Mouse (Mus musculus): ENCODE measurements around the gene Klrb1c.
"Not testable (repeated sequence)": the region's sequence is repeated elsewhere in the genome, so short reads cannot be mapped to it uniquely, and the experiment has no call there.

Gene Klrb1c

DNA sequence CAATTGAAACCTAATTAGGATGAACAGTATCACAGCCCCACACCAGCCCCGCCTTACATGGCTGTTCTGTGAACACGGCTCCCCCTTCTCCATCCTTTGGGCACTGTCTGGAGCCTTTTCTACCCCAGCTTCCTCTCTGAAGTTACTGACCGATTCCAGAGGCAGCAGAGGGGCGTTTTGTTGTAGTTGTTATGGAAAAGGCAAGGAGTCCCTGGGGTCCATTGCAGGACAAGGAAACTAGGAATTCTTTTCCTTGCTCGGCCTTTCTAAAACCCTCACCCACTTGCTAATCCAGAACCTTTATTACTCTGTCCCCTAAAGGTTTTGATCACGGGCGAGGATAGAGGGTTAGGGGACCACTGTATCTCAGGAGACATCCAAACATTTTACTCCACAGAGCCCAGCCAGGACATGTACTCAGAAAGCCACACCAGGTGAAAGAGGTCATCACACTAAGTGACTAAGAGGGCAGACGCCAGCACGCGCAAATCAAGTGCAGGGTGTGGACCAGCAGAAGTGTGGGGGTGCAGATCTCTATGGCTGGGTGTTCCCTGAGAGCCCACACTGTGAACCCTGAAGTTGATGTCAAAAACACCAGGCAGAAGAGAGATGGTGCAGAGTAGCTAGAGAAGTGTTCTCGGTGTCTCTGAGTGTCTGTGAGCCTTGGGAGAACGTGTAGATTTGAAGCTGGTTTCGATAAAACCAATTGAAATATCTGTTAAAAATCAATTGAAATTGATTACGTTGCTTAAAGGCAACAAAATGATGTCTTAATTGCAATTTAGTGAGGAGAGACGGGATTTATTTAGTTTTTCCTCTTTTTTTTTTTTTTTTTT, 9.1 kb upstream of the Klrb1c start:
- DNase-seq (ENCODE audit: extremely low spot score): peak; percentile 42

DNA sequence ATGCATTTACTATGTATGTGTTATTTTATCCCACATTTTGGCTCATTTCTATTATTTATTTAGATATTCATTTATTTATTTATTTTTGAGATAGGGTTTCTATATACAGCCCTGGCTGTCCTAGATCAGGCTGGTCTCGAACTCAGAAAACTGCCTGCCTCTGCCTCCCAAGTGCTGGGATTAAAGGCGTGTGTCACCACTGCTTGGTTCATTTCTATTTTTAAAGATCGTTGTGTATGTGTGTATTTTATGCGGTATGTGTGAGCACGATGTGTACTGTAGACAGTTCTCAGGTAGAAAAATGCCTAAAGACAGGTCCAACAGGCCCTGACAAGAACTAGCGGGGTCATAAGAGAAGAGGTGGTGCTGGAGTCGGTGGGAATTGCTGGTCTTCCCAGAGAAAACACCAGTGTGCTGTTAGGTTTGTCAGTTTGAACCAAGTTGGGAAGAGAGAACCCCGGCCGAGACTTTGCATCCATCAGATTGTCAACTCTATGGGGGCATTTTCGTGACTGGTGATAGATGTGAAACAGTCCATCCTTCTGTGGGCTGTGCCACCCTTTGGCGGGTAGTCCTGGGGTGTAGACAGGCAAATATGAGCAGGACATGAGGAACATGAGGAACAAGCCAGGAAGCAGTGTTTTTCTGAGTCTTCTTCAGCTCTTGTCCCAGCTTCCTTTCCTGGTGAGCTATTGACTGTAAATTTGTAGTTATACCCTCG, 8.3 kb upstream of the Klrb1c start:
- no peak for DNase-seq (ENCODE audit: extremely low spot score)

DNA sequence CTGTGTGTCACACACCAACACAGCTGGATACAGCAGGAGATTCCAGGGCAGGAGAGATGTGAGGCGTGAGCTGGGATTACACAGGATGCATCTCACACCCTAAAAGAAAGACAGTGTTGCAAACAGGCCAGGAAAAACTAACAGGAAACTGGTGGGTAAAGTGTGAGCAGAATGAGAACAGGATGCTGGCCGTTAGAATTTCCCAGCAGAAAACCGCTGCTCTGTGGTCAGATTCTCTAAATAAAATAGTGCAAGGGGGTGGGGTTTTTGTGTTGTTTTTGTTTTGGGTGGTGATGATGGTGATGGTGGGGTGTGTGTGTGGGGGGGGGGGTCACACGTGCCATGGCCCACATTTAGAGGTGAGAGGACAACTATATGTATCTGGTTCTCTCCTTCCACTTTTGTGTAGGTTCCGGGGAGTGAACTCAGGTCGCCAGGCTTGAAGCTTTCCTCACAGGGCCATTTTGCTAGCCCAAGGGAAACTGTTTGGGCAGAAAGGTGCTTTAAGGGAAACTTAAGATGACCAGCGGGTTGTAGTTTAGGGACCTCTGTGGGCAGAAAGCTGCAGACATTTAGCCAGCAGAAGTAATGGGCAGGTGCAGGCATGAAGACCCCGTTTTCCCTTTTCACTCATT, 7.4 kb upstream of the Klrb1c start:
- DNase-seq (ENCODE audit: extremely low spot score): no peak

DNA sequence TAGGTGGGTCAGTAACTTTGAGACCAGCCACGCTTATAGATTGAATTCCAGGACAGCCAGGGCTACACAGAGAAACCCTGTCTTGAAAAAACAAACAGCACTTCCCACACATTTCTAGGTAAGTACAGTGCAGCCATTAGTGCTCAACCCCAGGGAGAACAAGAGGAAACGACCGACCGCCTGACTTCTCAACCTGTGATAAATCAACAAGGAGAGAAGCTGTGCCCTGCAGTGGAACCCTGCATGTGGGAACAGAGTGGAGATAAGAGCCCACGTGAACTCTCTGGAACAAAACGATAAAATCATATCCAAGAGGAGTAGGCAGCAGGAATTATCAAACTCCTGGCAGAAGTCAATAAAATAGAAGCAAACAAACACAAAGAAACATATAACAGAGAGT, 4.7 kb upstream of the Klrb1c start:
- DNase-seq (ENCODE audit: extremely low spot score): no peak

DNA sequence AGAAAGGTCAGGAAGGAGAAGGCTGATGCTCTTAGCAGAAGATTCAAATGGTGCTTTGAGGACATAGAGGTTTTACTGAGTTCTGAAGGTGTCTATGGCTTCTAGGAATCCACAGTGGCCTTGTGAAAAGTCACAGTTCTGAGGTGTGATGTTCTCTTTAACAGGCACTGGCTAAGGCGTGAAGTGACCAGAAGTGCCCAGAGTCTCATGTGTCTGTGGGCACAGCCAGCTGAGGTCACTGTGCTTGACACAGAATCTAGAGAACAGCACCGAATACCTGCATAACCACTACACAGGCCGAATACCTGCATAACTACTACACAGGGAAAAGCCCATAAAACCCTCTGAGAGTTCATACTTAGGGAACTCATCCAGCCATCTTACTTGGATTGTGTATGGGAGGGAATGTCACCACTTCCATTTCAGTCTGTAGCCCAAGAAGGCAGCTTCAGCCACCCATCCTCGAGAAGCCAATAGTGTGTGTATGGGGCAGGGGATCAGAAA, 1.5 kb upstream of the Klrb1c start:
- DNase-seq (ENCODE audit: extremely low spot score): not testable (repeated sequence)

DNA sequence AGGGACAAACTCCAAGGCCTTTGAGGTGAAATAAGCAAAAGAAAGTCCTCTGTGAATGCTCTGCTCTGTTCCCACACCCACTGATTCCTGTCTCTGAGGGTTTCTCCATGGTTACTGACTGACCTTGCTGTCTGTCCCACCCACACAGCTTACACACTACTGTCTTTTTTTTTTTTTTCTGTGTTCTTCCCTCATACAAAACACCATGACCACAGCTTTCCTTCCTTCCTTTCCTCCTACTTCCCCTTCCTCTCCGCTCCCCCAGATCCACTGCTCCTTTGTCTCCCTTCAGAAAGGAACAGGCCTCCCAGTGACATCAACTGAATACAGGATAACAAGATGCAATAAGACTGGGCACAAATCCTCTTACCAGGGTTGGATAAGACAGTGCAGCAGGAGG, 498 bp downstream of the Klrb1c start:
- no peak for DNase-seq (ENCODE audit: extremely low spot score)

DNA sequence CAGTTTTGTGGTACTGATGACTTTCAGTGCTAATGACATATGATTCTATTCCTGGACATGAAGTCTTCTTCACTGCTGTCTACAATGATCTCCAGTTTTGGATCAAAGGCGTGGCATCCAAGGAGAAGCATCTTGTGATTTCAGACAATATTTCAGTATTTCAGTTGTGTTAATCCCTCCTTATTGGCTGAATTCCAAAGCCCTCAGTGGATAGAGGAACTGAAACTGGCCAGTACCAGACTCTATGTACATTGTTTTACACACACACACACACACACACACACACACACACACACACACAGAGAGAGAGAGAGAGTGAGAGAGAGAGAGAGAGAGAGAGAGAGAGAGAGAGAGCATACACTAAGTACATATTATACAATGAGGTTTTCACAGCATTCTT, 2.6 kb downstream of the Klrb1c start:
- DNase-seq (ENCODE audit: extremely low spot score): not testable (repeated sequence)

DNA sequence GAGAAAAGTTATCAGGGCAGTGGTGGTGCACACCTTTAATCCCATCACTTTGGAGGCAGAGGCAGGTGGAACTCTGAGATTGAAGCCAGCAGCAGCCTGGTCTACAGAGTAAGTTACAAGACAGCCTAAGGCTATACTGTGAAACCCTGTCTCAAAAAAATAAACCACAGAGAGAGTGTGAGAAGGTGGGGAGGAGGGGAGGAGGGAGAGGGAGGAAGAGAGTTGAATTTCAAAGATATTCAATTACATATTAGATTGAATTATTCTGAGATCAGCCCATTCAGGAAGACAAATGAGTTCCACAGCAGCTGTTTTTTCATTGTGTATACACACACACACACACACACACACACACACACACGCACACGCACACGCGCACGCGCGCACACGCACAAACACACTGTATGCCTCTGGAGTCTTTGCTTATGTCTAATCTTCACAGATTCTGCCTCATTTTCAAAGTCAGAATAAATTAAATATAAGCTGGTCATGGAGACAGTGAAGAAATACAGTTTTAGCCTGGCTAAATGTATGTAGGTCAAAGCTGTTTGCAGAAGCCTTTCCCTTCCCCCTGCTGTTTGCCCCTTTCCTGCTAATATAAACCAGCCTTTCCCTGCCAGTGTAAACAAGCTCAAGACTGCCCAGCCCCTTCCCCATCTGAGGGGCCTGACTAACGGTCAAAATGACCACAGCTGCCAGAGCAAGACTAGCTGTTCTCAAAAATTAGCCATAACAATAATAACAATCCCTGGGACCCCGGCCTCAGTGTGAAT, 19.3 kb downstream of the Klrb1c start:
- DNase-seq (ENCODE audit: extremely low spot score): peak; percentile 39

DNA sequence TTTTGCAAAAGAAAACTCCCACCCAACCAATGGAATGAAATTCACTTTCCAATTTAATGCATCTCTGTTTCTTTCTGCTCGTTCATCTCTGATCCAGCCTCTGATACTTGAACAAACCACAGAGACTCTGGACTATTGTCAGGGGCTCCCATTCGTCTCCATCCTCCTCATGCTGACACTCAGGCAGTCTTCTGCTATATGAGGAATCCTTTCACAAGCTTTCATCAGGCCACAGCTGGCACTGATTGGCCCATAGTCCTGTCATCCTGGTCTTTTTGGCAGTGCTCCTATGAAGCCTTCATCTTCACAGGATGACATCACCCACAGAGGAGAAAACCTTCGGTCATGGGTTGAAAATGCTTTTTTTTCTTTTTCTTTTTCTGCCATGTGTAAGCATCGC, 21.0 kb downstream of the Klrb1c start:
- no peak for DNase-seq (ENCODE audit: extremely low spot score)

DNA sequence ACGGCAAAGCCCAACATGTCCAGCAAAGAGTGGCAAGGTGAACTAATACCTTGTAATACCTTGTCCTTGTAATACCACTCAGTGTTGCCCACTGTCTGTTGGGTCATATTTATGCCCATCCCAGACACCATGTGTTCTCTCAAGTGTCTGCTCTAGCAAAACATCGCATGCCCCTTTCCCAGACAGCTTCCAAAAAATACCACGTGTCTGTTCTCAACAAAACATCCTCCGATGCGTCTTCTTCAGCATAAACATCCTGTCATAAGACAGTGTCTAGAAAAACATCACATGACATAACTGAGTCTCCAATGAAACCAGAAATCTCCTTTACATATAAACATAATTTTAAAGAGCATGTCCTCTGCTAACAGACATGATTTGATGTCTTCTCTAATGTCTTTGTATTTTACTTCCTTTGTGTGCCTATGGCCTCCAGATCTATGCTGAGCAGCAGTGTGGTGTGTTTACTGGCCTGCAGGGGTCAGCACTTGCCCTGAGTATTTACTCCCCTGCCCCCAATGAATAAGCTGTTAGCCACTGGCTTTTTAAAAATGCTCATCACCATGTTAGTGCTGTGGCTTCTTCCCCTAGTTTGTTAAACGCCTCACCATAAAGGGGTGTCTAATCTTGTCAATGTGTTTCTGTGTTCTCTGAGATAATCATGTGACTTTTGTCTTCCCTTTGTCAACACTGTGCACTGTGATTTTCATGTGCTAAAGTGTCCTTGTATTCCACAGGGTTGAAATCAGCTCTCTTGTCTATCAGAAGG, 22.3 kb downstream of the Klrb1c start:
- DNase-seq (ENCODE audit: extremely low spot score): peak; percentile 54

DNA sequence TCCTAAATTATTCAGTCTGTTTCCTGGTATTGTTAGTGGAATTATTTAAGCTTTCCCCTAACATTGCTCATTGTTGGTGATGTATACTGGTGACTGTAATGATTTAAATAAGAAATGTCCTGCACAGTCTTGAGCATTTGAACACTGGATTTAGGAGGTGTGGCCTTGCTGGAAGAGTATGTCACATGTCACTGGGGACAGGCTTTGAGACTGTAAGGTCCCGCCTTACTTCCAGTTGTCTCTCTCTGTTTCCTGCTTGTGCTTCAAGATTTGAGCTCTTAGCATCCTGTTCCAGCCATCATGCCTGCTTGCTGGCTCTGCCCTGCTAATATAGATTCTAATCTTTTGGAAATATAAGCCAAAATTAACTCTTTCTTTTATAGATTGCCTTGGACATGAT, 23.8 kb downstream of the Klrb1c start:
- DNase-seq (ENCODE audit: extremely low spot score): no peak

DNA sequence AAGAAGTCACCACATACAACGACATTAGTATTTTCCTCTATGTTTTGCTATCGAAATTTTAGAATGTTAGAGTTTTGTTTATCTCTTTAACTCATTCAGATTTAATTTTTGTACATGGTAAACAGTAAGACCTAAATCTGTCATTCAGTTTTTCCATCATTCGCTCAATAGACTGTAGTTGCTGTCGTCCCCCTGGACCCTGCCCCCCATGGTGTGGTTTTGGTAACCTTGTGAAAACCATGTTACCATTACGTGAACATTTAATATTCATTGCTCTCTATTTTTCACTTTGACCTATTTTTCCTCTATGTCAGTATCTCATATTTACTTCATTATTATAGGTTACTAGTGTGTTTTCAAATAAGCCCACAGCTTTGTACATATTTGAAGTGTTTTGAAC, 24.4 kb downstream of the Klrb1c start:
- DNase-seq (ENCODE audit: extremely low spot score): no peak

DNA sequence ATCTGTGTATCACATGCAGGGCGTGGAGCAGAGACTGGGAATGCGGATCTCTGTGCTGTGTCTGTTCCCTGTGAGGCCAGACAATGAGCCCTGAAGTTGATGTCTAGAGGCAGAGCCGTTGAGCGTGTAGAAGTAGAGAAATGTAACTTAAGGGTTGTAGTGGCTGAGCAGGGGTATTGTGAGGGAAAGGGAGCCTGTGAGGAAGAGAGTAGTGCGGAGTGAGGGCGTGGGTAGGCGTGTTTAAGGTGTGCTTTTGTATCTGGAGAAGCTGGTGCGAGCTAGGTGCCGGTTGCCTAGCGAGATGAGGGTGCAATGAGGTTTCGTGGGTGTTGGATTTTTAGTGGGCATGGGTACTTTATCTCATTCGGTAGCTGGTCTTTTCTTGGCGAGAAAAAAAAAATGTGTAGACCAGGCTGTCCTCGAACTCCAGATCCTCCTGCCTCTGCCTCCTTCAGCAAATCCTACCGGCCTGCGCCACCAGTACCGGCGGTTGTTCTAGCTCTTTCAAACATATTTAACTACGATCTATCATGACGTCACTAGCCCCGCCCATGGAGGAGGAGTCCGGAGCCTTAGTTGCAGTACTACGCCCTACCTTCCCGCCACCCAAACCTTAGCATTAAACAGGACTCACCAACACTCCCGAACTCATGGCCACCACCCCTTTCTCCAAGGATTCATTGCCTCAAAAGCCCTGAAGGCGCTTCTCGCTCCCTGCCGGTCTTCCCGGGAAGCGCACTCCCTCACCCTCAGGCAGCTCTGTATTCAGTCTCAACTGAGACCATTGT, 25.1 kb downstream of the Klrb1c start:
- peak; percentile 99 for DNase-seq (ENCODE audit: extremely low spot score)

DNA sequence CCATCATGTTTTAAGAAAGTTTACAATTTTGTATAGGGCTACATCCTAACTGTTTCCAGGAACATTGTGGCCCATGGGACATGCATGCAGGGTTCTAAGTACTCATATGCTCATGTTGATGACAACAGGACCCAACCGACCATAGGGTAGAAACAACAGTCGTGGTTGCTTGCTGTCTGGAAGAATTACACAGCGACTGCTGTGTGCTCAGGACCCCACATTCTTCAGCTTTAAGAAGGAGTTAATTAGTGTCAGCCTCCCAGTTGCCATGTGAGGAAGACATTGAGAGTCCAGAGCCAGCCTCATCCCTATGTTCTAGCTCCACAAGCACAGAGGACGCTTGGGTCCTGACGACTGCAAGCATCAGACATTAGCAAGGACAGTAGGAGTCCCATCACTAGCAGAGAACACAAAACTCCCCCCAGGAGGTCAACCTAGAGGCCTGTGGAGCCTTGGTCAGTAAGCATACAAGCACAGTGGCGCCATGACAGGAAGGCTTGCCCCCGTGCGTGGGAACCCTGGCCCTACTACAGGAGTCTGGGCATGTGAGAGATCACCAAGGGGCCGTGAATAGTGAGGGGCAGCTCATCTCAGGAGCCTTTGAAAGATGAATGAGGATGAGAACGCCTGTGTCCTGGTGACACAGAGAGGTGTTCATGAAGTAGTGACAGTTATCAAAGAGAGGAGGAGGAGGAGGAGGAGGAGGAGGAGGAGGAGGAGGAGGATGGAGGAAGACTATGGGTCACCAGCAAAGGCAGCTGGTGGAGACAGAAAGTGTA, 25.9 kb downstream of the Klrb1c start:
- DNase-seq (ENCODE audit: extremely low spot score): not testable (repeated sequence)

DNA sequence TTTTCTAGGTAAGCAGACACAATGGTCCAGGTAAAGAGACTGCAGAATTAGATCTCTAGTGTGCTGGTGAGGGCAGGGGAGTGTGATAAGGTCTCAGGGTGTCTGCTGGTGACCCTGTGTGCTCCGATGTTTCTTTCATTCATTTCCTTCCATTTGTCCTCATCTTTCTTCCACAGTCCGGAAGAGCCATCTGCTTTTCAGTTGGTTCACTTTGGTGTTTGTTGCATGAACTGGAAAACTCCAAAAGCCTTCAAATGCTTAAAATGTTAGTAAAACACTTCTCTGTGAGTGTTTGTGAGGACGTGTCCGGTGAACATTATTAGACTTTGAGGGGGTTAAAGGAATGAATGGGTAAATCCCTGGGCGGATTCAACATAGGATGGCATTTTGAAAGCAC, 27.9 kb downstream of the Klrb1c start:
- DNase-seq (ENCODE audit: extremely low spot score): peak; percentile 42

DNA sequence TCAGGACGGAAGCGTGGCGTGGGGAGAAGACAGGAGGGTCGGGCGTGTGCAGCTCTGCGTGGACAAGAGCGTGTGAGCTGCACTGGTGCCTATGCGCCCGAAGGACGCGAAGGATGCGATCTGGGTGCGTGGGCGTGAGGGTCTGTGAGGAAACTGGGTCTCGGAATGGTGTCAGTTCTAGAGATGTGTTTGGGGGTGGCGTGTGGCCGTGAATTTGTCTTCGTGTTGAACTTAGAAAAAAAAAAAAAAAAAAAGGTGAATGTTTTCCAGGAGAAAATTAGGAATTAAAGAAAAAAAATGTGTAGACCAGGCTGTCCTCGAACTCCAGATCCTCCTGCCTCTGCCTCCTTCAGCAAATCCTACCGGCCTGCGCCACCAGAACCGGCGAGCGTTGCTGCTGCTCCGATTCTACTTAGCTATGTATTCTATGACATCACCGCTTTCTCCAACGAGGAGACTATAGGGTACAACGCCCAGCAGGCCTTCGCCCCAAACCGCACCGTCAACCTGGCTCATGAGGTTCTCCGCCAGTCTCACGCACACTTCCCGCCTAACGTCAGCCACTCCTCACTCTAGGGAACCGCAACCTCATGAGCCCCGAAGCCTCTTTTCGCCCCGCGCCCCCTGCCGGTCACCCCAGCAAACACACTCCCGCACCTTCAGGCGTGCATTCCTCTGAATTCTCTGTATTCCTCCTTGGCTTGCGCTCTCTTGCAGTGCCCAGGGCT, 28.4 kb downstream of the Klrb1c start:
- peak; percentile 90 for DNase-seq (ENCODE audit: extremely low spot score)

DNA sequence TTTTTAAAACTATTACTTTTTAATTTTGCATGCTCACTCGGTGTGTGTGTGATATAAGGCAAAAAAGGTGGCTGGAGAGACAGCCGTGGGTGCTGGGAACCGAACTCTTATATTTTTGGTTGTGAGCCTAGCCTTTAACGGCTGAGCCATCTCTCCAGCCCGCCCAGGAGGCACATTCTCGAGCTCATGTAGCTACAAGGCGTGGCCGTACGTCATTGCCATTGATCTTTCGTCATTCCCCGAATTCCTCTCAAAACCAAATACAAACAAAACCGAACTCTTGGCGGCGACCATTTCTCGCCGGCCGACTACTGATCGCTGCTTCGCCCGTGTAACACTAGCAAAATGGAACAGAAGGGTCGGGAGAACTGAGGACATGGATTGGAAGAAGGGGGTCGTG, 29.0 kb downstream of the Klrb1c start:
- DNase-seq (ENCODE audit: extremely low spot score): peak; percentile 91

DNA sequence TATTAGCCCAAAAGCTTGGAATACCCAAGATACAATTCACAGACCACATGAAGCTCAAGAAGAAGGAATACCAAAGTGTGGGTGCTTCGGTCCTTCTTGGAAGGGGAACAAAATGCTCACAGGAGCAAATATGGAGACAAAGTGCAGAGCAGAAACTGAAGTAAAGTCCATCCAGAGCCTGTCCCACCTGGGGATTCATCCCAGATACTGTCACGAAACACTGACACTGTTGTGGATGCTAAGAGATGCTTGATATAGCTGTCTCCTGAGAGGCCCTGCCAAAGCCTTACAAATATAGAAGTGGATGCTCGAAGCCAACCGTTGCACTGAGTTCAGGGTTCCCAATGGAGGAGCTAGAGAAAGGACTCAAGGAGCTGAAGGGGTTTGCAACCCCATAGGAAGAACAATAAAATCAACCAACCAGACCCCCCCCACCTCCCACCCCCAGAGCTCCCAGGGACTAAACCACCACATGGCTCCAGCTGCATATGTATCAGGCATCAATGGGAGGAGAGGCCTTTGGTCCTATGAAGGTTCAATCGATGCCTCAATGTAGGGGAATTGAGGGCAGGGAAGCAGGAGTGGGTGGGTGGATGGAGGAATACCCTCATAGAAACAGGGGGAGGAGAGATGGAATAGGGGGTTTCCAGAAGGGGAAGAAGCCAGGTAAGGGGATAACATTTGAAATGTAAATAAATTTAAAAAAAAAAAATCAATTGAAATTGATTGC, 29.6 kb downstream of the Klrb1c start:
- no peak for DNase-seq (ENCODE audit: extremely low spot score)
